Mouse (Mus musculus): ENCODE data around the gene Adgrl1. TPM values are rescaled to one million over a fixed set of nuclear protein-coding genes. Genes with fewer than 3 reads are reported as not detected.

Gene Adgrl1
- polyA plus RNA-seq, 1 experiment from 2014 or later = 72.0 TPM

DNA sequence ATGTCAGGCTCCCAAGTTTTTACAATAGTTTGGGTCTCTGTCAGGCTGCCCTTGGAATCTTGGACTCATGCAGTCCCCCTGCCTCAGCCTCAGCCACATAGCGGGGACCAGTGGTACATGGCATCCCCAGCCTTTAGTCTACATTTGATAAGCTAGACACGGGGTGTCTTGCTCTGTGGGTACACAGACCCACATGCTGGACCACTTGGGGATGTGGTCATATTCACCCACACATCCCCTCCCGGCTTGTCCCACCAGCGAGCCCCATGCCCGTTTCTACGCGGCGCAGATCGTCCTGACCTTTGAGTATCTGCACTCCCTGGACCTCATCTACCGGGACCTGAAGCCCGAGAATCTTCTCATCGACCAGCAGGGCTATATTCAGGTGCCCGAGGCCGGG lies 90.3 kb downstream of the Adgrl1 start:
- Histone ChIP-seq H3K4me2 (replicated peaks) (no peak overlapping the region), H3K36me3 (replicated peaks; ENCODE audit: control insufficient read depth, insufficient read depth) (peaks cover 84% of the 10 kb centered on the region), H3K9ac (no peak overlapping the region), H3K27me3 (ENCODE audit: control insufficient read depth, insufficient read depth, low read length) (no peaks in the 10 kb centered on the region), H3K9me3 (ENCODE audit: control insufficient read depth, low read length) (no peaks in the 10 kb centered on the region), H3K4me3 (replicated peaks; ENCODE audit: low read length) (no peak overlapping the region), H3K27ac (no peak overlapping the region), H3K4me1 (replicated peaks; ENCODE audit: control insufficient read depth, insufficient read depth, low read length) (no peaks in the 10 kb centered on the region)
- WGBS = 95% methylated on average over 14 of the region's 14 CpGs
- DNase-seq (ENCODE audit: low spot score) (no peak), ATAC-seq (ENCODE audit: low FRiP score) (no peak)

Small RNA genes within 50 kb of the gene (microRNA-seq; reads per million reads assigned to microRNA genes)
- gene Gm44330 (not detected), gene Gm44450 (not detected)

Other genes starting within 250 kb of the Adgrl1 start
- gene Gipc1, start 247.4 kb upstream of the Adgrl1 start, polyA plus RNA-seq (2014; fragmentation: Nextera tagmentation; extraction: Ambion mirVana) = 102 and 119 TPM in 2 replicates
- 1.8 and 1.9 TPM in 2 replicates for gene Ptger1, start 233.4 kb upstream of the Adgrl1 start, polyA plus RNA-seq (2014; fragmentation: Nextera tagmentation; extraction: Ambion mirVana)
- 30.2 and 30.4 TPM in 2 replicates for gene Pkn1, start 200.9 kb upstream of the Adgrl1 start, polyA plus RNA-seq (2014; fragmentation: Nextera tagmentation; extraction: Ambion mirVana)
- 85.6 and 87.4 TPM in 2 replicates for gene Ddx39, start 184.9 kb upstream of the Adgrl1 start, polyA plus RNA-seq (2014; fragmentation: Nextera tagmentation; extraction: Ambion mirVana)
- 13.5 and 13.7 TPM in 2 replicates for gene Adgre5, start 158.8 kb upstream of the Adgrl1 start, polyA plus RNA-seq (2014; fragmentation: Nextera tagmentation; extraction: Ambion mirVana)
- 0.76 and 1.1 TPM in 2 replicates for gene Gm10644, start 55.1 kb downstream of the Adgrl1 start, polyA plus RNA-seq (2014; fragmentation: Nextera tagmentation; extraction: Ambion mirVana)
- 10.5 and 10.7 TPM in 2 replicates for gene Asf1b, start 55.4 kb downstream of the Adgrl1 start, polyA plus RNA-seq (2014; fragmentation: Nextera tagmentation; extraction: Ambion mirVana)
- 194 and 218 TPM in 2 replicates for gene Prkaca, start 72.9 kb downstream of the Adgrl1 start, polyA plus RNA-seq (2014; fragmentation: Nextera tagmentation; extraction: Ambion mirVana)
- 11.1 and 11.3 TPM in 2 replicates for gene Samd1, start 97.6 kb downstream of the Adgrl1 start, polyA plus RNA-seq (2014; fragmentation: Nextera tagmentation; extraction: Ambion mirVana)
- gene 1700067K01Rik, start 101.4 kb downstream of the Adgrl1 start, polyA plus RNA-seq (2014; fragmentation: Nextera tagmentation; extraction: Ambion mirVana) = 0.54 and 0.76 TPM in 2 replicates
- gene 2210011C24Rik, start 112.1 kb downstream of the Adgrl1 start, polyA plus RNA-seq (2014; fragmentation: Nextera tagmentation; extraction: Ambion mirVana) = 0.52 and 0.77 TPM in 2 replicates
- gene Palm3, start 121.4 kb downstream of the Adgrl1 start, polyA plus RNA-seq (2014; fragmentation: Nextera tagmentation; extraction: Ambion mirVana) = 3.7 and 5.5 TPM in 2 replicates
- 0.34 and 0.48 TPM in 2 replicates for gene Il27ra, start 142.5 kb downstream of the Adgrl1 start, polyA plus RNA-seq (2014; fragmentation: Nextera tagmentation; extraction: Ambion mirVana)
- 1.6 and 4.7 TPM in 2 replicates for gene Rln3, start 144.9 kb downstream of the Adgrl1 start, polyA plus RNA-seq (2014; fragmentation: Nextera tagmentation; extraction: Ambion mirVana)
- 2.1 and 2.7 TPM in 2 replicates for gene Gm10643, start 165.0 kb downstream of the Adgrl1 start, polyA plus RNA-seq (2014; fragmentation: Nextera tagmentation; extraction: Ambion mirVana)
- 11.0 and 11.5 TPM in 2 replicates for gene Rfx1, start 166.7 kb downstream of the Adgrl1 start, polyA plus RNA-seq (2014; fragmentation: Nextera tagmentation; extraction: Ambion mirVana)
- 17.4 and 18.9 TPM in 2 replicates for gene Dcaf15, start 204.7 kb downstream of the Adgrl1 start, polyA plus RNA-seq (2014; fragmentation: Nextera tagmentation; extraction: Ambion mirVana)
- 0.48 and 0.59 TPM in 2 replicates for gene Podnl1, start 225.9 kb downstream of the Adgrl1 start, polyA plus RNA-seq (2014; fragmentation: Nextera tagmentation; extraction: Ambion mirVana)
- gene Cc2d1a, start 247.8 kb downstream of the Adgrl1 start, polyA plus RNA-seq (2014; fragmentation: Nextera tagmentation; extraction: Ambion mirVana) = 30.4 and 33.3 TPM in 2 replicates
- 1.4 TPM in 2 replicates for gene 4930432K21Rik, start 247.9 kb downstream of the Adgrl1 start, polyA plus RNA-seq (2014; fragmentation: Nextera tagmentation; extraction: Ambion mirVana)

Measured in hindbrain, embryonic 14.5 days (tissue).